Mouse (Mus musculus): ENCODE results near the gene Khdc4. TPM values are rescaled to one million over a fixed set of nuclear protein-coding genes. Genes with fewer than 3 reads are reported as not detected.

Gene Khdc4
- total RNA-seq, 2 experiments from 2014 or later: 56.8 to 57.8 TPM

GRCm38 (mm10) chr3:88717198-88717798 is 31.7 kb downstream of the Khdc4 start:
- peak in 1 of 2 experiments; percentile 25 for DNase-seq (ENCODE audit: low spot score in 2 of 2)

- DNase-seq (ENCODE audit: low spot score in 2 of 2): no peak
Measured at GRCm38 (mm10) chr3:88717831-88718230, 32.2 kb downstream of the Khdc4 start.

GRCm38 (mm10) chr3:88719098-88719497 is 33.5 kb downstream of the Khdc4 start:
- DNase-seq (ENCODE audit: low spot score in 2 of 2): no peak

GRCm38 (mm10) chr3:88736556-88736955 is 51.0 kb downstream of the Khdc4 start:
- no peak for DNase-seq (ENCODE audit: low spot score in 2 of 2)

- peak; percentile 49 to 61 for DNase-seq (ENCODE audit: low spot score in 2 of 2)
Measured at GRCm38 (mm10) chr3:88738641-88739040, 53.0 kb downstream of the Khdc4 start.

GRCm38 (mm10) chr3:88740147-88740546 is 54.5 kb downstream of the Khdc4 start:
- DNase-seq (ENCODE audit: low spot score in 2 of 2): no peak

GRCm38 (mm10) chr3:88745534-88745933 is 59.9 kb downstream of the Khdc4 start:
- DNase-seq (ENCODE audit: low spot score in 2 of 2): no peak

- no peak for DNase-seq (ENCODE audit: low spot score in 2 of 2)
Measured at GRCm38 (mm10) chr3:88746139-88746870, 60.7 kb downstream of the Khdc4 start.

- DNase-seq (ENCODE audit: low spot score in 2 of 2): no peak
Measured at GRCm38 (mm10) chr3:88746871-88747231, 61.2 kb downstream of the Khdc4 start.

GRCm38 (mm10) chr3:88754283-88754682 is 68.7 kb downstream of the Khdc4 start:
- DNase-seq (ENCODE audit: low spot score in 2 of 2): no peak

- DNase-seq (ENCODE audit: low spot score in 2 of 2): no peak
Measured at GRCm38 (mm10) chr3:88755541-88755940, 69.9 kb downstream of the Khdc4 start.

GRCm38 (mm10) chr3:88756276-88756675 is 70.7 kb downstream of the Khdc4 start:
- DNase-seq (ENCODE audit: low spot score in 2 of 2): no peak

GRCm38 (mm10) chr3:88758045-88758500 is 72.5 kb downstream of the Khdc4 start:
- DNase-seq (ENCODE audit: low spot score in 2 of 2): peak; percentile 73 to 80

- no peak for DNase-seq (ENCODE audit: low spot score in 2 of 2)
Measured at GRCm38 (mm10) chr3:88761619-88762018, 76.0 kb downstream of the Khdc4 start.

- no peak for DNase-seq (ENCODE audit: low spot score in 2 of 2)
Measured at GRCm38 (mm10) chr3:88762401-88762831, 76.8 kb downstream of the Khdc4 start.

Other genes starting within 250 kb of the Khdc4 start
- gene Sema4a, start 224.6 kb upstream of the Khdc4 start, total RNA-seq (2021): 10 to 100 TPM; 70.4 to 76.5 TPM
- 10 to 100 TPM; 61.3 to 67.9 TPM for gene Lmna, start 175.8 kb upstream of the Khdc4 start, total RNA-seq (2021)
- gene Mex3a, start 153.4 kb upstream of the Khdc4 start, total RNA-seq (2021): 1 to 10 TPM; 2.7 to 3.1 TPM
- gene Rab25, start 137.5 kb upstream of the Khdc4 start, total RNA-seq (2021): not detected
- 100 to 1,000 TPM; 104 to 115 TPM for gene Lamtor2, start 132.7 kb upstream of the Khdc4 start, total RNA-seq (2021)
- gene Ubqln4, start 132.0 kb upstream of the Khdc4 start, total RNA-seq (2021): 100 to 1,000 TPM; 143 to 147 TPM
- gene Ssr2, start 109.9 kb upstream of the Khdc4 start, total RNA-seq (2021): 10 to 100 TPM; 87.6 to 89.5 TPM
- gene Arhgef2, start 79.8 kb upstream of the Khdc4 start, total RNA-seq (2021): 100 to 1,000 TPM; 219 to 239 TPM
- not detected for gene Rxfp4, start 32.7 kb upstream of the Khdc4 start, total RNA-seq (2021)
- gene Rit1, start 31.0 kb downstream of the Khdc4 start, total RNA-seq (2021): 10 to 100 TPM; 41.4 to 42.9 TPM
- gene Syt11, start 89.4 kb downstream of the Khdc4 start, total RNA-seq (2021): 100 to 1,000 TPM; 511 to 528 TPM
- gene Gon4l, start 149.4 kb downstream of the Khdc4 start, total RNA-seq (2021): 10 to 100 TPM; 44.1 to 46.0 TPM
- 10 to 100 TPM; 20.6 to 22.5 TPM for gene Msto1, start 228.2 kb downstream of the Khdc4 start, total RNA-seq (2021)

Measured in left cerebral cortex, adult 18-20 months (tissue).